13 mouse cellular contexts compared by ENCODE assay signal in genomic region chr1:55164005-55164404, GRCm38 (mm10). TPM values are rescaled to one million over a fixed set of nuclear protein-coding genes. Genes with fewer than 3 reads are reported as not detected.
DNase-seq lines count a peak whose midpoint lies in the region; TF ChIP-seq lines count a peak whose summit lies in the region.
"Had no signal": no experiment of that assay in that cellular context is flagged by ENCODE, and none has a peak within 500 bp of the region (broad histone marks: within the 10 kb centered on the region; RNA-seq: fewer than 3 reads in every experiment).

No protein-coding gene starts in this region.

- DNase-seq in ovary, adult 18-20 months (ENCODE audit: low spot score): peak; percentile 36
- no peak for DNase-seq in ovary, postnatal 14 days (ENCODE audit: low spot score)
- peak; percentile 64 for DNase-seq in adrenal gland, postnatal 10 days
- peak; percentile 18 for DNase-seq in limb, embryonic 10.5 days (ENCODE audit: low spot score)
- DNase-seq in yolk sac, embryonic 10.5 days (ENCODE audit: low spot score): peak; percentile 11
- no peak for DNase-seq in left cerebral cortex, adult 18-20 months (ENCODE audit: low spot score in 2 of 2)
- no peak for DNase-seq in heart, adult 8-10 months (ENCODE audit: low spot score)
- no peak for DNase-seq in cerebellum, adult 2 months
- DNase-seq: cerebellum, adult 9-11 months; kidney, adult 9 months had no signal

- no peaks in the 10 kb centered on the region for H3K4me1 ChIP-seq in limb, embryonic 10.5 days
- H3K4me1 ChIP-seq in cerebellum, adult 2 months (ENCODE audit: control insufficient read depth, insufficient read depth, low read length): peaks cover 7% of the 10 kb centered on the region
- H3K4me1 ChIP-seq: embryonic facial prominence, embryonic 15.5 days; heart, embryonic 10.5 days; stomach, embryonic 15.5 days had no signal

- TF ChIP-seq CTCF in cerebellum, adult 2 months (IDR thresholded peaks at IDR 0.05; ENCODE audit: borderline replicate concordance, insufficient read depth, low read depth, low read length): no peak

- no peaks in the 10 kb centered on the region for H3K27me3 ChIP-seq in limb, embryonic 10.5 days (ENCODE audit: low read depth, poor library complexity, severe bottlenecking)
- H3K27me3 ChIP-seq in cerebellum, adult 2 months (ENCODE audit: control insufficient read depth, insufficient read depth, low read length): no peaks in the 10 kb centered on the region
- H3K27me3 ChIP-seq: embryonic facial prominence, embryonic 15.5 days; stomach, embryonic 15.5 days had no signal

- no peak overlapping the region for H3K27ac ChIP-seq in limb, embryonic 10.5 days
- no peak overlapping the region for H3K27ac ChIP-seq in cerebellum, adult 2 months (ENCODE audit: insufficient read depth, low read length)
- H3K27ac ChIP-seq: embryonic facial prominence, embryonic 15.5 days; heart, embryonic 10.5 days; stomach, embryonic 15.5 days had no signal

- peaks cover 25% of the 10 kb centered on the region for H3K36me3 ChIP-seq in limb, embryonic 10.5 days
- H3K36me3 ChIP-seq: stomach, embryonic 15.5 days had no signal

- no peak for TF ChIP-seq POLR2A in cerebellum, adult 2 months (IDR thresholded peaks at IDR 0.05; ENCODE audit: borderline replicate concordance, insufficient read depth, low read length)

- no peak overlapping the region for H3K4me3 ChIP-seq in limb, embryonic 10.5 days
- no peak overlapping the region for H3K4me3 ChIP-seq in cerebellum, adult 2 months (replicated peaks; ENCODE audit: insufficient read depth, low read depth, low read length)
- H3K4me3 ChIP-seq: embryonic facial prominence, embryonic 15.5 days; heart, embryonic 10.5 days; stomach, embryonic 15.5 days had no signal

- H3K9me3 ChIP-seq in limb, embryonic 10.5 days (replicated peaks): no peaks in the 10 kb centered on the region
- H3K9me3 ChIP-seq: embryonic facial prominence, embryonic 15.5 days; heart, embryonic 10.5 days; stomach, embryonic 15.5 days had no signal

- 64% methylated on average over 5 of the region's 5 CpGs for WGBS in limb, embryonic 10.5 days
- 42% methylated on average over 5 of the region's 5 CpGs for WGBS in cerebellum, adult 2 months

RNA-seq across cellular contexts. Expression of gene Mob4, which starts 33.0 kb away (rescaled TPM):
- total RNA-seq in adrenal gland, postnatal 10 days (2021): 100 to 1,000 TPM; 132 to 252 TPM
- polyA plus RNA-seq in limb, embryonic 10.5 days (2016; fragmentation: Nextera tagmentation; extraction: Ambion mirVana): 125 and 139 TPM in 2 replicates
- total RNA-seq in left cerebral cortex, adult 18-20 months (2021): 10 to 100 TPM; 55.3 to 59.4 TPM
- total RNA-seq in heart, adult 8-10 months (2022): 10 to 100 TPM; 28.0 to 33.3 (median 28.8) TPM
- 48.0 and 48.8 TPM in 2 replicates for polyA plus RNA-seq in cerebellum, adult 2 months (2012; rRNA removed)

Comparison
In these comparisons a context has a peak if more than half of its experiments do, and no peak if none do; other contexts are left out.
1. DNase-seq: peak in ovary, adult 18-20 months (single experiment), adrenal gland, postnatal 10 days (single experiment), limb, embryonic 10.5 days (single experiment) and yolk sac, embryonic 10.5 days (single experiment); none in ovary, postnatal 14 days (single experiment), left cerebral cortex, adult 18-20 months (0 of 2), heart, adult 8-10 months (single experiment) and cerebellum, adult 2 months (0 of 2).